Mouse (Mus musculus) cerebellum, adult 2 months (tissue): ENCODE results near the gene Cnr2.

Source experiments
- CTCF ChIP-seq: fragments of 200-500 bp; IDR thresholded peaks from 2 replicates; pipeline ENCODE4 v1.5.1; 2011; ENCODE audit warnings: low read depth, mild to moderate bottlenecking, control low read depth, low read length, moderate library complexity, borderline replicate concordance; ENCODE audit not compliant: insufficient read depth
- POLR2A ChIP-seq: fragments of 200-500 bp; IDR thresholded peaks from 2 replicates; pipeline ENCODE4 v1.6.1; 2011; ENCODE audit warnings: low read length, control low read depth, borderline replicate concordance; ENCODE audit not compliant: insufficient read depth

- TF ChIP-seq POLR2A, result no peak
- no peak for TF ChIP-seq CTCF
Measured at GRCm38 (mm10) chr4:135928376-135928775, 33.2 kb downstream of the Cnr2 start.
